Mouse (Mus musculus): ENCODE results near the gene Ercc6l2.

Ercc6l2 gene

DNA sequence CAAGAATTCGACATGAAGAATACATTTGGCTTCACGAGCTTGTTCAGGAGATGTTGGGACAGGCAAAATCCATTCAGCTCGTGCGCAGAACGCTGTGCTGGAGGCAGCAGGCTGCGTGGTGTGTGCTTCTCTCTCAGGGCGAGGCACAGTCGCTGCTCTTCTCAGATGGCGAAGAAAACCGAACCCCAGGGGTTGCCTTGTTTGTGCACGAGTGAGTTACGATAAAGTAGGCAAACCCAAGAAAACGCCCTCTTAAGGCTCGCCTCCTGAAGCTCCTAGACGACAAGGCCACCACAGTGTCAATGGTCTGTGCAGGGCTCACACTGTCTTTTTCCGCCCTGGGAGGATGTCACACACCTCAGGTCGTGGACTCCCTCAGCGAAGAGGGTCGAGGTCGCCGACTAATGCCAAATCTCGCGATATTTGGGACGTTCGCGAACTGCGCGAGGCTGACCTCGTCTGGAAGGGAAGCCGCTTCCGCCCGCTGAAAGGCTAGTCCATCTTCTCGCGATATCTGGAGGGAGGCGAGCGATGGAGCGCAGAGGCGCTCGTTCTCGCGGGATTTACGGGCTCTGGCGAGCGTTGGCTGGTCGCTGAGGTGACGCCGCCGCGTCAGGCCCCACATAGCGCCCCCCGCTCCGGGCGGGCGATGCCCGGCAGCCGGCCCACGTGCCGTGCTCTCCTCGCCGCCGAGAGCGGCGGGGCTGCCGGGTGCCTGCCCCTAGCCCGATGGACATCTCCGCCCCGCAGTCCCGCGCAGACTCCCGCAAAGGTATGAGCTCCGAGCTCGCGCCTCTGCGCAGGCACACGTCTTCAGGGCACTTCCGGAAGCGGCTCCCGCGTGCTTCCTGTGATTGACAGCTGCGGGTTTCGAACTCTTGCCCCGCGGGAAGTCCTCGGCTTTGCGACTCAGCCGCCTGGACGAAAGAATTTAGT is at the start of gene Ercc6l2:
Gene Ercc6l2, plus strand, starts transcription at position 495 of the 936 bp plus-strand sequence.
- DNase-seq (ENCODE audit: low spot score) = peak; percentile 100

- peak; percentile 55 for DNase-seq (ENCODE audit: low spot score)
Observed at GRCm38 (mm10) chr13:63766065-63766464, 49.0 kb upstream of the Ercc6l2 start.

DNA sequence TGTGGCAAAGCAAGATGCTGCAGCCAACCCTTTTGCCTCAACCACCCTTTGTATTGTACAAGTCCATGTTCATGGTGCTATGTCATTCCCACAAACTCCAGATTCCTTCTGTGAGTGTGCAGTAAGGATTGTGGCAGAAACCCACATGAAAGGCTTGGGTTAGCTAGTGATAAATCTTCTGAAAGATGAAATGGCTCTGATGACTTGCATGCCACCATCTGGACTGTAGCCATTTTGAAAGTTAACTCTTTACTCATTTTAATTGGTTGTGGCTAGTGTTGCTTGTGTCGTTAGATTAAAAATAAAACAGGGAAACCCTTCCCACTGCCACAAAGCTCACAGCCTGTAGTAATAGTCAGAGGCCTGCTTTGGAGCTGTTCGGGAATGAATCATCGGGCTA is 44.0 kb upstream of the Ercc6l2 start:
- no peak for DNase-seq (ENCODE audit: low spot score)

DNA sequence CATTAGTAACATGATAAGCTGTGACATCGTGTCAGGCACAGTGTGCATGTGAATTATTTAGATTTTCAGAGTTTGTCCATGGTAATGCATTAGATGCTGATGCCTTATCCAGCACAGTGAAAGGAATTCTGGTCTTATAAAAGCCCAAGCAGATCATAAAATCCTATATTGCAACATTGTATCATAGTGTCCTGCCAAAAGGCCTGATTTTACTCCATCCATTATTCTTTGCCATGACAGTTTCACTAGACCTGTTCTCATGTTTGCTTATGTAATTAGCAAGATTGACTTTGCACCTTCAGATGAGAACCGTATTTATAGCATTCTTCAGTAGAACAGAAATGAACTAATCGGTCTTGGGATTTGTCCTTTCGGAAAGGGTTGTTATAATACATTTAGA is 36.1 kb upstream of the Ercc6l2 start:
- DNase-seq (ENCODE audit: low spot score) = no peak

GRCm38 (mm10) chr13:63779376-63780291 is 35.4 kb upstream of the Ercc6l2 start:
- DNase-seq (ENCODE audit: low spot score) = no peak

- DNase-seq (ENCODE audit: low spot score) = no peak
Observed at GRCm38 (mm10) chr13:63792234-63792831, 22.7 kb upstream of the Ercc6l2 start.

DNA sequence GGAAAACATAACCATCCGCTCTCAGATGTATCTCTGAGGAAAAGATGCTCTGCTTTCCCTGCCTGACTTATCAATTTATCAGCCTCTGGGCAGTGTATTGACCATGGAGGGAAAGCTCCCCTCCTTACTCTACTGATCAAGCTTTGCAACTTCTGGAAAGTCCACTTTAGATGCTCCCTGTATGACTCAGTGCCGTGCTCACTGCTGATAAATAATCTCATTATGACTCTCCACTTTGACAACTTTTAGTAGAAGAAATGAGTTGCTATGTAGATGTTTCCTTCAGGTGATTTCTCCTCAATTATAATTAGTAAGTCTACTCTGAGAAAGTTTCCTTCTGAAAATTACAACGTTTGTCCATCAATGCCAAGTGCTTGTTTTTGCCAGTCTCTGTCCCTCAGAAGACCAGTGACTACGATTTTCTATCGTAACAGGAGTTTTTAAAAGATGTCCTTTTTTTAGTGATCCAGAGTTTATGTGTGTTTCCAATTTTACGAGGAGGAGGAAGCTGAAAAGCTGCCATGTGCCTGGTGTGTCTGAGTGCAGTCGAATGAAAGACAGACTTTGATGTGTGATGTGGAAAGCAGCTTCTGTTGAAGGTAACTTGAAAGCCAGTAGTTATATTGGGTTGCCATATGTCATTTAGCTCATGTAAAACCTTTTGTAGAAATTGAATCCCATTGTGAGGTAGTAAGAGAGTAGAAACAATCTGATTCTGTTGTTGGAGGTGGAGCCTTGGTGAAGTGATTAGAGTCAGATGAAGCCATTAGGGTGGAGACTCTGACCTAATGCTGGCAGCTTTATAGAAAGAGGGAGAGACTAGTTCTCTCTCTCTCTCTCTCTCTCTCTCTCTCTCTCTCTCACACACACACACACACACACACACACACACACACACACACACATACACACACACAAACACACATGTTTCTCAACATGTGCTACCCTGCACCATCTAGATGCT is 21.4 kb upstream of the Ercc6l2 start:
- DNase-seq (ENCODE audit: low spot score) = no peak

- DNase-seq (ENCODE audit: low spot score) = no peak
Observed at GRCm38 (mm10) chr13:63798677-63799076, 16.4 kb upstream of the Ercc6l2 start.

- no peak for DNase-seq (ENCODE audit: low spot score)
Observed at GRCm38 (mm10) chr13:63799940-63800339, 15.1 kb upstream of the Ercc6l2 start.

- no peak for DNase-seq (ENCODE audit: low spot score)
Observed at GRCm38 (mm10) chr13:63801289-63801688, 13.8 kb upstream of the Ercc6l2 start.

DNA sequence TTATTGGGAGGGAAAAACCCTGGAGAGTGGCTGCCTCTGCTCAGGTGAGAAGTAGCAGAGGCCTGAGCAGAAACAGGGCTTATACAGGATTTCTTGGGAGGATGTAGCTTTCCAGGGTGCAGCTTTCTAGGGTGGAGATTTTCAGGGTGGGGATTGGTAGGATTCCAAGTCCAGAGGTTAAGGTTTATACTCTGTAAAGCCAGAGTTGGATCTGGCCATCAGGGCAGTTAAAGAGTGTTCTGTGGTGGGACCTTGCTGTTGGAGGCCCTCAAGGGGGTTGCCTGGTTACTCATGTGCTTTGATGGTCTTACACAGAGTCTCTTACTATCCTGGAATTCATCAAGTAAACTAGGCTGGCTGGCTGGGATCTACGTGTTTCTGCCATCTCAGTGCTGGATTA is 7.8 kb upstream of the Ercc6l2 start:
- DNase-seq (ENCODE audit: low spot score) = no peak

DNA sequence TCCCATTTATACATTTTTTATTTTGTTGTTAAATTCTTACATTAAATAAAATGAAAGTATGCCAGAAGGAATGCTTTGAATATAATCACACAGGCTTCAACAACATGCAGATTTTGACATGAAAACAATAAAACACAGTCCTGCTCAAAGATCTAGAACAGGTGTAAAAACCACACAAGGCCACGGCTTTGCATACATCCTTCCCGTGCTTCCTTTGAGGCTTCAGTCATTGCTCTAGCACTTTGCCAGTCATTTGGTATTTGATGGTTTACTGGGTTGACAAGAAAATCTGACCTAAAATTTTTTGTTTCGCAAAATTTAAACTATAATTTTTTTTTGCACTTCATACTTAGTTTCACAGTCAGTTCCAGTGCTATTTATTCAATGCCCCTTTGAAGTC is 7.1 kb upstream of the Ercc6l2 start:
- DNase-seq (ENCODE audit: low spot score) = no peak

DNA sequence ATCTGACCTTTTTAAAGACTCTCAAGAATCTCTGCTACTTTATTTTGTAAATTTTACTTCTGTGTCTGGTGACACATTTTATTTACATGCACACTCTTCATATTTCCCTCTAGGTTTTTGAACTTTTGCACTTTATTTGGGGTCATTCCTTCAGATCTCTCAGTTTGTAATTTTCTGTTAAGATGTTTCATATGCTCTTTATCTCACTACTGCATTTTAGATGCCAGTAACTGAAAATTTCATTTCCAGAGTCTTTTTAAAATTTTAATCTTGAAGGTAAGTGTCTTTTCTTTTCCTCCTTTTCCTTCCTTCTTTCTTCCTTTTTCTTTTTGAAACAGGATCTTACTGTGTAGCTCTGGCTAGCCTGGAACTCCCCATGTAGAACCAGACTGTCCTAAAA is 3.6 kb upstream of the Ercc6l2 start:
- no peak for DNase-seq (ENCODE audit: low spot score)

DNA sequence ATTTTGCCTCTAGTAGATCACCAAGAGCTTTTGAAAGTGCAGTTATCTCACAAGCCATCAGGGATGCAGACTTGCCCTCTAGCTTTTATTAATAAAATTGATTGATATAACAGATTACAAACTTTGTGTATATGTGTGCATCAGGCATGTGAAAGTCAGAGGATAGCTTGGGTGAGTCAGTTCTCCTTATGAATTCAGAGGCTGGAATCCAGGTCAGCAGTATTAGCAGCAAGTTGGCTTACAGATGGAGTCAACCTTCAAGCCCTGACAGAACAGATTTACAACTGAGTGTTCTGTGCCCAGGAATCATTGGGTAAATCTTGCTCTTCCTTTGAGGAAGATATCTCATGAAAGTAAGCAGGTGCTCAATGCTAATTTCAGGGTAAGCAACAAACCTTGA is 891 bp downstream of the Ercc6l2 start:
- DNase-seq (ENCODE audit: low spot score) = no peak

DNA sequence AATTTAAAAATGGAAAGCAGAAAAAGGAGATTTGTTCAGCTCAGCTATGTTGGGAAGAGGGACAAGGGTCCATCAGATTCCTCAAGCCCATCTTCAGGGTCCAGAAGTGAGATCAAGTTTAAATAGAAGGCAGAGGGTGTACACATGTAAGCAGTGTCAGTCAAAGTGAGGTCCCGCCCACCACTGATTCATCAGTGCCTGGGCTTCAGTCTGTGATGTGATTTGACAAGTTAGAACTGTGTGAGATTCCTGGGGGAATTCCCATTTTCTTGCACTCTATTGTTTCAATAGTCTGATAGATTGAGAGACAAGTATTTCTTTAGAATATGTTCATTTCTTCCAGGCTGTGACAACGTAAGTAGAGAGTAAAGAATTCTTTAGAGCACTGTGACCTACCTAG is 30.7 kb downstream of the Ercc6l2 start:
- DNase-seq (ENCODE audit: low spot score) = no peak

GRCm38 (mm10) chr13:63850308-63851011 is 35.4 kb downstream of the Ercc6l2 start:
- no peak for DNase-seq (ENCODE audit: low spot score)

GRCm38 (mm10) chr13:63872585-63873282 is 57.7 kb downstream of the Ercc6l2 start:
- no peak for DNase-seq (ENCODE audit: low spot score)

DNA sequence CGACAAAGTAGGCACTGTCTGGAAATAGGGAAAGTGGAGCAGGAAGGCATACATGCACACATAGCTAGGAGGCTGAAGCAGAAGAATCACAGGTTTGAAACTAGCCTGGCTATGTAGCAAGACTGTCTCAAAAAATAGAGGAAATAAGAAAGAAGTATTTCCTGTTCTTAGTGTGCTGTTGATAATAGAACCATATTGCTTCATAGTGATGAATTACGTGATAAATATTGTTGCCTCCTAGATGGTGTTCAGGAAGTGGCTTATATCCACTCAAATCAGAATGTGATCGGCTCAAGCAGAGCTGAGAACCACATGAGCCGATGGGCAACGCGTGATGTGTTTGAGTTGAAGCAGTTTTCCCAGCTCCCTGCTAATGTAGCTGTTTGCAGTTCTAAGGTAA is 62.1 kb downstream of the Ercc6l2 start:
- no peak for DNase-seq (ENCODE audit: low spot score)

GRCm38 (mm10) chr13:63879105-63879863 is 64.2 kb downstream of the Ercc6l2 start:
- DNase-seq (ENCODE audit: low spot score) = no peak
